Mouse (Mus musculus) hindbrain, embryonic 11.5 days (tissue): ENCODE data around the gene Gabrr3. TPM values are rescaled to one million over a fixed set of nuclear protein-coding genes. Genes with fewer than 3 reads are reported as not detected.
"Not testable (repeated sequence)": the region's sequence is repeated elsewhere in the genome, so short reads cannot be mapped to it uniquely, and the experiment has no call there.

Experiments
- ATAC-seq: fragments of 200-750 bp; cut with Nextera tagmentation; 2 replicates; pipeline ENCODE4 v1.8.0; 2017; ENCODE audit warnings: mild to moderate bottlenecking, moderate TSS enrichment, moderate library complexity; ENCODE audit not compliant: low FRiP score
- DNase-seq: peaks from one replicate; pipeline ENCODE4 v3.0.0-alpha.2; 2015; ENCODE audit warnings: low spot score
- H3K27ac ChIP-seq: fragments of 300-500 bp; sonication (generic); 2 replicates; pipeline ENCODE4 v1.5.1; 2014; ENCODE audit warnings: mild to moderate bottlenecking, low read depth, low read length
- H3K27me3 ChIP-seq: fragments of 300-500 bp; sonication (generic); 2 replicates; pipeline ENCODE4 v1.6.1; 2014; ENCODE audit warnings: mild to moderate bottlenecking, low read length, moderate library complexity, mixed read lengths; ENCODE audit not compliant: control insufficient read depth, insufficient read depth
- H3K36me3 ChIP-seq: fragments of 300-500 bp; sonication (generic); 2 replicates; pipeline ENCODE4 v1.6.1; 2014; ENCODE audit warnings: mild to moderate bottlenecking, low read length, moderate library complexity, mixed read lengths; ENCODE audit not compliant: control insufficient read depth, insufficient read depth
- H3K4me1 ChIP-seq: fragments of 300-500 bp; sonication (generic); replicated peaks from 2 replicates; pipeline ENCODE4 v1.6.1; 2014; ENCODE audit warnings: low read length, mixed read lengths; ENCODE audit not compliant: control insufficient read depth, insufficient read depth
- H3K4me2 ChIP-seq: fragments of 300-500 bp; sonication (generic); replicated peaks from 2 replicates; pipeline ENCODE4 v1.6.1; 2014; ENCODE audit warnings: mild to moderate bottlenecking, low read depth, low read length
- H3K4me3 ChIP-seq: fragments of 300-500 bp; sonication (generic); 2 replicates; pipeline ENCODE4 v1.5.1; 2014; ENCODE audit warnings: low read depth, low read length
- H3K9ac ChIP-seq: fragments of 300-500 bp; sonication (generic); 2 replicates; pipeline ENCODE4 v1.6.1; 2014; ENCODE audit warnings: low read depth, low read length
- H3K9me3 ChIP-seq: fragments of 300-500 bp; sonication (generic); 2 replicates; pipeline ENCODE4 v1.6.1; 2016; ENCODE audit warnings: low read length; ENCODE audit not compliant: control insufficient read depth
- WGBS: fragments of 180-500 bp; shearing (Covaris S2); extraction: QIAGEN DNeasy Blood & Tissue Kit; methylation state at CpG from one replicate; pipeline ENCODE4 v1.1.7; 2014; 5-methylcytosine and 5-hydroxymethylcytosine counted together
- polyA plus RNA-seq: library from polyadenylated mRNA; unstranded; fragments of >200 nt; fragmentation: Nextera tagmentation; extraction: Ambion mirVana; gene quantifications from 2 replicates; pipeline ENCODE4 v1.2.1, GENCODE M21; 2014

Gabrr3 gene
- polyA plus RNA-seq, 1 experiment from 2014 or later, result 0.12 TPM

GRCm38 (mm10) chr16:59449092-59449491 lies 42.0 kb downstream of the Gabrr3 start:
- no peak overlapping the region for H3K9ac ChIP-seq
- no peaks in the 10 kb centered on the region for H3K36me3 ChIP-seq
- H3K9me3 ChIP-seq, result no peaks in the 10 kb centered on the region
- no peak for ATAC-seq
- no peaks in the 10 kb centered on the region for H3K27me3 ChIP-seq
- no peaks in the 10 kb centered on the region for H3K4me1 ChIP-seq
- H3K27ac ChIP-seq, result no peak overlapping the region
- DNase-seq, result no peak
- no peak overlapping the region for H3K4me3 ChIP-seq
- no peak overlapping the region for H3K4me2 ChIP-seq

- no peak for DNase-seq
- Histone ChIP-seq H3K36me3 (no peaks in the 10 kb centered on the region), H3K9ac (no peak overlapping the region), H3K27me3 (no peaks in the 10 kb centered on the region), H3K9me3 (no peaks in the 10 kb centered on the region), H3K4me2 (no peak overlapping the region), H3K27ac (no peak overlapping the region), H3K4me3 (no peak overlapping the region), H3K4me1 (no peaks in the 10 kb centered on the region)
- no peak for ATAC-seq
- 87% methylated on average over 5 of the region's 5 CpGs for WGBS
These were observed 44.7 kb downstream of the Gabrr3 start for GRCm38 (mm10) chr16:59451813-59452212.

- 78% methylated on average over 5 of the region's 5 CpGs for WGBS
These were observed 52.2 kb downstream of the Gabrr3 start for GRCm38 (mm10) chr16:59459259-59459861.

GRCm38 (mm10) chr16:59463567-59463966 lies 56.4 kb downstream of the Gabrr3 start:
- 0 out of 2 replicates have a peak, but pooled peaks have one; percentile 40 for ATAC-seq
- Histone ChIP-seq H3K27ac (no peak overlapping the region), H3K4me2 (no peak overlapping the region), H3K36me3 (no peaks in the 10 kb centered on the region), H3K9ac (no peak overlapping the region), H3K27me3 (no peaks in the 10 kb centered on the region), H3K9me3 (peaks cover 3% of the 10 kb centered on the region; the same call in 1 of the 2 replicates), H3K4me3 (no peak overlapping the region), H3K4me1 (no peaks in the 10 kb centered on the region)
- no peak for DNase-seq
- WGBS, result 77% methylated on average over 4 of the region's 4 CpGs

More at GRCm38 (mm10) chr16:59459259-59459861, 52.2 kb downstream of the Gabrr3 start:
- peak; percentile 45; the same call in 1 of the 2 replicates for ATAC-seq
- H3K27me3 ChIP-seq, H3K9me3 ChIP-seq, H3K36me3 ChIP-seq, H3K27ac ChIP-seq, DNase-seq, H3K9ac ChIP-seq, H3K4me1 ChIP-seq, H3K4me2 ChIP-seq, H3K4me3 ChIP-seq: not testable (repeated sequence)

GRCm38 (mm10) chr16:59463973-59464372 lies 56.8 kb downstream of the Gabrr3 start:
- H3K9ac ChIP-seq, result no peak overlapping the region
- H3K4me1 ChIP-seq, result no peaks in the 10 kb centered on the region
- DNase-seq (no peak), ATAC-seq (no peak)
- H3K4me2 ChIP-seq, result no peak overlapping the region
- H3K9me3 ChIP-seq, result peaks cover 3% of the 10 kb centered on the region; the same call in 1 of the 2 replicates
- no peaks in the 10 kb centered on the region for H3K36me3 ChIP-seq
- 95% methylated on average over 6 of the region's 6 CpGs for WGBS
- H3K27ac ChIP-seq, result no peak overlapping the region
- no peak overlapping the region for H3K4me3 ChIP-seq
- H3K27me3 ChIP-seq, result no peaks in the 10 kb centered on the region

- H3K27me3 ChIP-seq, result no peaks in the 10 kb centered on the region
- no peak overlapping the region for H3K4me2 ChIP-seq
- no peaks in the 10 kb centered on the region for H3K36me3 ChIP-seq
- H3K4me1 ChIP-seq, result no peaks in the 10 kb centered on the region
- H3K9me3 ChIP-seq, result no peaks in the 10 kb centered on the region
- no peak overlapping the region for H3K4me3 ChIP-seq
- no peak overlapping the region for H3K9ac ChIP-seq
- no peak for ATAC-seq
- H3K27ac ChIP-seq, result no peak overlapping the region
- no peak for DNase-seq
- WGBS, result 88% methylated on average over 1 of the region's 1 CpGs
These were observed 62.7 kb downstream of the Gabrr3 start for GRCm38 (mm10) chr16:59469846-59470245.

GRCm38 (mm10) chr16:59471637-59472278 lies 64.6 kb downstream of the Gabrr3 start, which contains the start of gene Riox2:
TSS of gene Riox2 (plus strand) at chr16:59471775.
- H3K27ac ChIP-seq, result no peak within 1 kb of the TSS
- peak; percentile 96 for ATAC-seq
- no peaks in the 10 kb centered on the region for H3K27me3 ChIP-seq
- peak; percentile 88 for DNase-seq
- H3K9me3 ChIP-seq, result no peaks in the 10 kb centered on the region
- peak within 1 kb of the TSS; percentile 76 for H3K4me2 ChIP-seq
- H3K36me3 ChIP-seq, result no peaks in the 10 kb centered on the region
- peak within 1 kb of the TSS; percentile 49 for H3K9ac ChIP-seq
- H3K4me3 ChIP-seq, result peak within 1 kb of the TSS; percentile 58
- WGBS, result 2% methylated on average over 55 of the region's 56 CpGs
- H3K4me1 ChIP-seq, result no peaks in the 10 kb centered on the region

GRCm38 (mm10) chr16:59472546-59472945 lies 65.4 kb downstream of the Gabrr3 start:
- DNase-seq (peak; percentile 3), ATAC-seq (peak; percentile 53; the same call in 1 of the 2 replicates)
- H3K4me3 ChIP-seq, result peak overlapping the region; percentile 58; the same call in 1 of the 2 replicates
- H3K36me3 ChIP-seq, result no peaks in the 10 kb centered on the region
- no peak overlapping the region for H3K27ac ChIP-seq
- peak overlapping the region; percentile 76; the same call in 1 of the 2 replicates for H3K4me2 ChIP-seq
- no peaks in the 10 kb centered on the region for H3K9me3 ChIP-seq
- H3K4me1 ChIP-seq, result no peaks in the 10 kb centered on the region
- 59% methylated on average over 6 of the region's 6 CpGs for WGBS
- H3K9ac ChIP-seq, result no peak overlapping the region
- H3K27me3 ChIP-seq, result no peaks in the 10 kb centered on the region

- H3K9ac ChIP-seq, result no peak overlapping the region
- H3K9me3 ChIP-seq, result no peaks in the 10 kb centered on the region
- DNase-seq (peak; percentile 64), ATAC-seq (no peak)
- no peaks in the 10 kb centered on the region for H3K4me1 ChIP-seq
- no peak overlapping the region for H3K4me3 ChIP-seq
- WGBS, result 17% methylated on average over 1 of the region's 1 CpGs
- no peak overlapping the region for H3K4me2 ChIP-seq
- H3K27me3 ChIP-seq, result no peaks in the 10 kb centered on the region
- no peaks in the 10 kb centered on the region for H3K36me3 ChIP-seq
- H3K27ac ChIP-seq, result no peak overlapping the region
These were observed 67.7 kb downstream of the Gabrr3 start for GRCm38 (mm10) chr16:59474788-59475187.
